Mouse (Mus musculus) bone marrow macrophage, adult 2 months (primary cell): Measurements from ENCODE around the gene Nav1.

ENCODE experiments used
- CTCF ChIP-seq: IDR thresholded peaks from 2 replicates; pipeline ENCODE4 v1.5.1; 2012; ENCODE audit warnings: low read depth, mild to moderate bottlenecking, low read length, moderate library complexity
- POLR2A ChIP-seq: IDR thresholded peaks from 2 replicates; pipeline ENCODE4 v1.6.1; 2012; ENCODE audit warnings: mild to moderate bottlenecking, low read depth, low read length, borderline replicate concordance

DNA sequence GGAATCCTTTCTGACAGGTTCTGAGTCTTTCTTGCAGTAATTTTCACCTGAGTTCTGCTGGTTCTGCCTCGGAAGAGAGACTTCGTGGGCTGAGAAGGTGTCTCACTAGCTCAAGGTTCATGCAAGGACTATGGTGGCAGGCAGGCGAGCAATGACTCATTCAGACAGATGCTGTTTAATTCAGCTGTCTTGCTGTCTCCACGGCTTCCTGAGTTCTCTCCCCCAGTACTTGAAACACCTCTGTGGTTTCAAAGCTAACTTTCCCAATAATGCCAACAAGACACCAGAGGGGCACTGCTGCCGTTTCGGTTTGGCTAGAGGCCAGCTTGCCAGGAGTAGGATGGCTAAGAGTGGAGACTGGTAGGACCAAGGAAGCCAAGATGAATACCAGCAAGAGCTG, 19.1 kb upstream of the Nav1 start:
- no peak for TF ChIP-seq CTCF
- no peak for TF ChIP-seq POLR2A
